Mouse (Mus musculus) left cerebral cortex, postnatal 14 days (tissue): Measurements from ENCODE around the gene Ptprj. TPM values are rescaled to one million over a fixed set of nuclear protein-coding genes. Genes with fewer than 3 reads are reported as not detected.

Experiments
- DNase-seq, 2 experiments: peaks; one replicate each; pipeline ENCODE4 v3.0.0; 2021 to 2022; ENCODE audit warnings: low spot score in 2 of 2, mixed read lengths in 1 of 2
- intact Hi-C: fragments of 180-260 bp; cut with DNase I; formaldehyde crosslinking; loops from one replicate; pipeline ENCODE4 v1.15.1; 2025
- long read RNA-seq, 2 experiments: library from polyadenylated mRNA; stranded (forward); transcript quantifications; one replicate each; pipeline ENCODE4 v2.0.0; 2021
- total RNA-seq, 2 experiments: library from RNA; stranded (reverse); gene quantifications; 2 replicates each; pipeline ENCODE4 v1.2.3; 2021

The Ptprj gene
- 100 to 1,000 TPM in 1 of 2 experiments, 10 to 100 TPM in 1; 91.2 to 111 TPM for total RNA-seq
- long read RNA-seq, experiment 1, partial matches to known transcripts, result 4 of 20 reads
- long read RNA-seq, experiment 1, other reads (novel, unspliced or antisense), result 16 of 20 reads
- long read RNA-seq, experiment 2, partial matches to known transcripts, result 0 of 19 reads
- long read RNA-seq, experiment 2, other reads (novel, unspliced or antisense), result 19 of 19 reads

GRCm38 (mm10) chr2:90580236-90581005, at the start of gene Ptprj:
Gene Ptprj, minus strand, starts transcription at chr2:90580647.
- intact Hi-C loops, result loop anchor here (5.0 kb wide), 2 partner anchors 37 to 97 kb away; partner anchors contain the start of gene Nup160
- DNase-seq, result peak in 1 of 2 experiments; percentile 58

GRCm38 (mm10) chr2:90629552-90629951, 49.1 kb upstream of the Ptprj start:
- DNase-seq, result no peak
- intact Hi-C loops, result no loop called here

DNA sequence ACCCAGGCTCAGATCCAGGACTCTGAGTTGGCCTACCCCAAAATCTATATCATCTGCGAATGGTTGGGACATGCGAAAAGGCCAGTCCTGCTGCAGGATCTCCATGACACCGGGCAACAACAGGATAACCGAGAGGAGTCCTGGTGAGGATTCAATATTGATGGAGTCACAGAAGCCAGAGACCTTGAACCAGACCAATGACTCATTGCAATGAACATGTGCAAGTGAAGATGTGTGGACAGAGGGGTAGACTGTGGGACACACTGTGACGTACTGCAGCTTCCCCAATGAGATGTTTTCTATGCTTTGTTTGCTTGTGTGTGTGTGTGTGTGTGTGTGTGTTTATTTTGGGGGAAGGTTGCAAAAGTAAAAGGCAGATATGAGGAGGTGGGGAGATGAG, 47.8 kb upstream of the Ptprj start:
- intact Hi-C loops, result no loop called here
- DNase-seq, result no peak

DNA sequence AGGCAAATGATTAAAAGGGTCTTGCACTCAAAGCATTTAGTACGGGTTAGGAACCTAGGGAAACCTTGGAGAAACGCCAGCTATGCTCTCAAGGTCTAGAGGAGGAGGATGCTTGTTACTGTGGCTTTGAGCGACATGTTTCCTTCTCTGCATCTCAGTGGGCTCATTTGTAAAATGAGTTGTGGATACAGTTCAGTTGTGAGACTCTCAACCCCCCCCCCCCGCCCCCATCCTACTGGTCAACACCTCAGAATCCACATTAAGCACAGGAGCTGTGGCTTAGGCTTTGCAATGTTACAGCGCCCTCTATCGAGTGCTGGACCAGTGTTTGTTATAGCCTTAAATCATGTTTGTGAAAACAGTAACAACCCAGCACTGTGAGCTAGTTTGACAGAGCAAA, 44.5 kb upstream of the Ptprj start:
- intact Hi-C loops, result loop anchor here (2.0 kb wide), 1 partner anchor 150 kb away; no protein-coding TSS in a partner anchor
- DNase-seq, result peak; percentile 72 to 82

- intact Hi-C loops, result loop anchor here (2.0 kb wide), 1 partner anchor 150 kb away; no protein-coding TSS in a partner anchor
- no peak for DNase-seq
These were observed 43.9 kb upstream of the Ptprj start for GRCm38 (mm10) chr2:90624339-90624738.

DNA sequence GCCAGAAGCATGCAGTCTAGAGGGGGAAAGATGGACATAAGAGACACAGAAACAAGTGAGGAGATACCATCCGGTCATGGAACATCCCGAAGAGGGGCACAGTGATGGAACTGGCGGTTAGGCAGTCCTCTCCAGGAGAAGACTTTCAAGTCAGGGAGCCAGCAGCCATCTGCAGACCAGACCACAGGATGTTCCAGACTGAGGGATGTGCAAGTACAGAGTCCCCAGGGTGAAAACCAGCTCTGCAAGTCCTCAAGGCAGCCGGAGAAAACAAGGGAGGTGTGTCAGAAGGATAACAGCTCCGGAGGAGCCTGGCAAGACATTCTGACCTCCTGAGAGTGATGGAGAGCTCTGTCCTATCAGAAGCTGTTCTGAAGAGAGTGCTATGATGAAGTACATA, 40.4 kb upstream of the Ptprj start:
- DNase-seq, result no peak
- intact Hi-C loops, result no loop called here

DNA sequence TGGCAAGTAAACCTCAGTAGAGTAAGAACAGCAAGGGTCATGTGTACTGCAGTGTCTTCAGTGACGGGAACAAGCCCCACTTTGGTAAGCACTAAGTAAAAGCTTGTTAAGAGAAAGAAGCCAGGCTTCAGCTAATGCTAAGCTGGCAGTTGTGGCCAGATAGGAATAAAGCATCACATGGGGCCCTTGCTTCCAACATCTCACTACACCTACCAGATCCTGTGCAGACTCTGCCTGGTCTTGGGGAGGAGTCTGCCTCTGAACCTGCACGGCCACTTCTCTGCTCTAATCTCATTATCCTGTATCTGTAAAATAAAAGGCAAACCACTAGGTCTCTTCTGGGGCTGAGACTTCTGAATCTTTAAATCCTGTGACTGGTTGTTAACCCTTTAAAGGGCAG, 39.2 kb upstream of the Ptprj start:
- intact Hi-C loops, result loop anchor here (5.0 kb wide), 1 partner anchor 37 kb away; the partner anchor contains the start of gene Ptprj
- DNase-seq, result no peak

GRCm38 (mm10) chr2:90614651-90615171, 34.3 kb upstream of the Ptprj start:
- intact Hi-C loops, result loop anchor here (5.0 kb wide), 1 partner anchor 32 kb away; the partner anchor contains the start of gene Ptprj
- peak; percentile 46 to 62 for DNase-seq

DNA sequence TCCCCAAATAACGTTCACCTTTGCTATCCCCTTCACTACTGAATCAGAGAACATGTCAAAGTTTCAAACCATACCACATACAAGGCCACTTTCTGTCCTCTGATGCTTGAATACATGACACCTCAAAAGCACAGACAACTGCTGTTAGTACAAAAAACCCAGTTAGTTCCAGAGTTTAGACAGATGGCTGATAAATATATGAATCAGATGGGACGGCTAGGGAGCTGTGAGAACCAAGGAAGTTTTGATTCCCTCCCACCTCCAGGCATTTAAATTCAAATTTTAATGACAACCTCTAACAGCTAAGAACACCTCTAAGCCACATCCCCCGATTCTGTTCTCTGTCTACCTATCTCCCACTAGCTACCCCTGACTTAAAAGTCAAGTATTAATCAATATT, 33.1 kb upstream of the Ptprj start:
- intact Hi-C loops, result no loop called here
- DNase-seq, result no peak

DNA sequence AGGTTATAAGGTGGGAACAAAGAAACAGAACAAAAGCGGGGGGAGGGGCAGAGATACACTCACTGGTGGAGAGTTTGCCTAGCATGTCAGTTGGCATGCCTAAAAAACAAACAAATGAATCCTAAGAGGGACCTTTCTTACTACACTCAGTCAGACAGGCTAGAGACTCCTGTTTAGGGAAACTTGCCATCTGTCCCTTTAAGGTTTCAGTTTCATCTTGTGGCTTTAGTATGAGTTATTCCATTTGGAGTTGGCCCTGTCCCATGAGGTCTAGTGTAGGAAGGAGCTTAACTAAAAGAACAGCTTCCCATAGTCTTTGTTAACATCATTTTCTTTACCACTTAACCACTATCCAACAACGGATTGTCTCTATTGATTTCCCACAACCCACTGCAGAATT, 32.6 kb upstream of the Ptprj start:
- no peak for DNase-seq
- intact Hi-C loops, result no loop called here

DNA sequence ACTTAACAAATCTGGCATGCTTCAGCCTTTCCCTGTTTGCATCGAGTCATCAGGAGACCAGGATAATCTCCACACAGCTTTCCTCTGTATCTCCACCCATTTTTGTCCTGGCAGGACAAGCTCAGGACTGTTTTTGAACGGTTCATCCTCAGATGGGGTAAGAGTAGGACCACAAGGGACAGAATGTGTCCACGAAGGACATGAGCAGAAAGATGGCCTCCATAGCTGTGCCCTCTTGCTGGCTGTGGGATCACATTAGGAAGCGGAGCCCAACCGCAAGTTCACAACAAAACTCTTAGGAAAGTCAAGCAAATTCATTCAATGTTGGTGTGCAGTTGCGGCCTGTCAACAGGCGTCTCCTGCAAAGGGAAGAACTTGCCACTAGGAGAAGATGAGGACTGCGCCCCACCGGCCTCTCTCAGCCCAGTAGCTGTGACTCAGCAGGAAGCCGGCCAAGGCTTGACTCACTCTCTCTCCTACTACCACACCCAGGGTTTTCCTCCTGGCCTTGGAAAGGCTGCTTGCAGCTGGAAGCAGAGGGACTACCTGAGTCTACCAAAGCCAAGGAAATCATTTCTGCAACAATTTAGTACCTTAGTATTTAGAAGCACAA, 31.6 kb upstream of the Ptprj start:
- DNase-seq, result no peak
- intact Hi-C loops, result no loop called here

DNA sequence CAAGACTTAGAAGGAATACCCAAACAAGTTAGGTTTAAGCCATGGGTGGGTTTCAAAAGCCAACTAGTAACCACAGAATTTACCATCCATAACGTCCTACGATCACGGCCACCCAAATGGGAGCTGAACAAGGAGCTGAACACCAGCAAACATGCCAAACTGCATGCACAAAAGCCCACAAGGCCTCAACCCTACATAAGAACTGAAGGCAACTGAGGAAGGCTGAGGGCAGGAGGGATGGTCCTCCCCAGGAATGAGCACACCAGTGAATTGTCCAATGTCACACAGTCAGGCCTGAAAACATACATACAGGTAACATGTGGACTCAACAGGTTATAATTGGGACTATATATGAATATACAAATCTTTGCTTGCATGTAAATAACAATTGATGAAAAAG, 20.6 kb upstream of the Ptprj start:
- DNase-seq, result no peak
- intact Hi-C loops, result no loop called here

- no peak for DNase-seq
- intact Hi-C loops, result no loop called here
These were observed 7.7 kb upstream of the Ptprj start for GRCm38 (mm10) chr2:90588141-90588540.

GRCm38 (mm10) chr2:90584506-90584905, 4.1 kb upstream of the Ptprj start:
- intact Hi-C loops, result loop anchor here (5.0 kb wide), 2 partner anchors 33 to 93 kb away; partner anchors contain the start of gene Nup160
- no peak for DNase-seq

- intact Hi-C loops, result loop anchor here (5.0 kb wide), 2 partner anchors 34 to 94 kb away; partner anchors contain the start of gene Nup160
- no peak for DNase-seq
These were observed 3.2 kb upstream of the Ptprj start for GRCm38 (mm10) chr2:90583628-90584131.

GRCm38 (mm10) chr2:90582814-90583213, 2.4 kb upstream of the Ptprj start:
- intact Hi-C loops, result loop anchor here (5.0 kb wide), 2 partner anchors 34 to 94 kb away; partner anchors contain the start of gene Nup160
- no peak for DNase-seq

GRCm38 (mm10) chr2:90582311-90582710, 1.9 kb upstream of the Ptprj start:
- intact Hi-C loops, result loop anchor here (5.0 kb wide), 2 partner anchors 35 to 95 kb away; partner anchors contain the start of gene Nup160
- no peak for DNase-seq

DNA sequence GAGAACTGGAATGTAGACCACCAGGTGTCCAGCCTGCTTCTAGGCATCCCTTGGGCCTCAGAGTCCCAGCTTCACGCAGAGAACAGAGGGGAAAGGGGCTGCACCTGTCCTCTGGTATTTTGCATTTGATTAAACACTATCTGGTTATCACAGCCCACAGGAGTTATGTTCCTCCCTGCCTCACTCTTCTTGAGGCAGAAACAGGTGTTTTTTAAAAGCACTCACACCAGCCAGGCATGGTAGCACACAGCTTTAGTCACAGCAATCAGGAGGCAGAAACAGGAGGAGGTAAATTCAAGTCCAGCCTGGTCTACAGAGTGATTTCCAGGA, 1.3 kb upstream of the Ptprj start:
- intact Hi-C loops, result loop anchor here (5.0 kb wide), 2 partner anchors 36 to 96 kb away; partner anchors contain the start of gene Nup160
- no peak for DNase-seq

- intact Hi-C loops, result loop anchor here (5.0 kb wide), 2 partner anchors 36 to 96 kb away; partner anchors contain the start of gene Nup160
- DNase-seq, result no peak
These were observed 754 bp upstream of the Ptprj start for GRCm38 (mm10) chr2:90581006-90581795.
